Mouse (Mus musculus) embryonic fibroblast, embryonic 13.5 days (primary cell): ENCODE measurements around the gene Cdh13.

ENCODE experiments used
- CTCF ChIP-seq: IDR thresholded peaks from 2 replicates; pipeline ENCODE4 v1.5.1; 2011; ENCODE audit warnings: mild to moderate bottlenecking, control low read depth, low read length, moderate library complexity, borderline replicate concordance; ENCODE audit not compliant: insufficient read depth
- POLR2A ChIP-seq: IDR thresholded peaks from 2 replicates; pipeline ENCODE4 v1.6.1; 2011; ENCODE audit warnings: low read depth, mild to moderate bottlenecking, control low read depth, low read length, moderate library complexity

DNA sequence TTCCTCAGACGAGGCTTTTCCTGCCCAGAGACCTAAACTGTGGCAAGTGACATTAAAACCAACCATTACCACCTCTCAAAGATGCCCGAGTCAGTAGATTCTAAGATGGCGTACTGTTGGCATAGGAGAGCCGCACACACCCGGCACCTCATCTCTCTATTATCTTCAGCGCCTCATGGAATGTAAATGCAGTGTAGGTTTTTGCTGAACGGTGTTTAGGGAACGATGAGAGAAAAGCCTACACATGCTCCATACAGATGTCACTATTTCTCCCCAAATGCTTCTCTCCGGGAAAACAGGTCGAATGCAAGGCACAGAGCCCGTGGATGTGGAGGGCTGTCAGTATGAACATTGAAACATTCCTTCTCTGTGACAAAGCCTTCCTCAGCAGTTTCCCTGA, 737.9 kb downstream of the Cdh13 start:
- TF ChIP-seq POLR2A (no peak), CTCF (no peak)
